13 mouse cellular contexts compared by ENCODE assay signal in the genomic region with DNA sequence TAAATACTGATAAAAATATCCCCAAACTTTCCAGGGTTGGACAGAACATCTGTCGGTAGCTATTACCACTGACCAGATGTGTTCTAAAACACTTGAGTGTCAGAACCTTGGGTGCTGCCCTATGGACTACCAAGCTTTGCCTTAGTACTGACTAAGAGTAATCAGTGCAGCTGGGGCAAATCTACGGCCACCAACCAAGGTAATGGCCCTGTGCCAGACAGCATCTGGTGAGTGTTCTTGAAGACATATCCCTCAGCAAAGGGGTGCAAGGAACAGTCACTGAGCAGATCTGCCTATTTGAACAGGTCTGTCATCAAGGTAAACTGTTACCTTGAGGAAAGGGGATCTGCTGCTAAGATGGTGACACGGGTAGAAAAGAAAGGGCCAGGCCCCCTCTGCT.
"Had no signal": no experiment of that assay in that cellular context is flagged by ENCODE, and none has a peak within 500 bp of the region (broad histone marks: within the 10 kb centered on the region; RNA-seq: fewer than 3 reads in every experiment).

No protein-coding gene starts in this region.

- DNase-seq: kidney, adult 2 months; kidney, postnatal 25 days; midbrain, embryonic 14.5 days; right cerebral cortex, adult 18-20 months; thymus, postnatal 14 days had no signal

- H3K27ac ChIP-seq: left cerebral cortex, adult 2 months; limb, embryonic 10.5 days; liver, embryonic 15.5 days; midbrain, embryonic 10.5 days; neural tube, embryonic 15.5 days; stomach, postnatal 0 days had no signal

- H3K4me3 ChIP-seq: left cerebral cortex, adult 2 months; limb, embryonic 10.5 days; liver, embryonic 15.5 days; midbrain, embryonic 10.5 days; myocyte; neural tube, embryonic 15.5 days had no signal

- H3K4me1 ChIP-seq: limb, embryonic 10.5 days; liver, embryonic 15.5 days; neural tube, embryonic 15.5 days had no signal

- H3K4me2 ChIP-seq: liver, embryonic 11.5 days; liver, embryonic 15.5 days; neural tube, embryonic 15.5 days had no signal

- H3K27me3 ChIP-seq: liver, embryonic 15.5 days; neural tube, embryonic 15.5 days had no signal

- H3K9ac ChIP-seq: liver, embryonic 15.5 days; neural tube, embryonic 15.5 days had no signal

- H3K9me3 ChIP-seq: limb, embryonic 10.5 days; liver, embryonic 15.5 days; midbrain, embryonic 10.5 days; neural tube, embryonic 15.5 days had no signal
